Mouse (Mus musculus) adrenal gland, postnatal 25 days (tissue): ENCODE results near the gene Tmem132e. TPM values are rescaled to one million over a fixed set of nuclear protein-coding genes. Genes with fewer than 3 reads are reported as not detected.

Experiments used
- DNase-seq: peaks from one replicate; pipeline ENCODE4 v3.0.0; 2021; ENCODE audit warnings: mixed read lengths
- total RNA-seq: library from RNA; stranded (reverse); gene quantifications from 2 replicates; pipeline ENCODE4 v1.2.3, GENCODE M21; 2021

Gene Tmem132e
- total RNA-seq, 1 experiment from 2014 or later: 1.3 TPM

- DNase-seq: no peak
These were observed 45.6 kb downstream of the Tmem132e start for GRCm38 (mm10) chr11:82434091-82434831.

- DNase-seq: no peak
These were observed 46.1 kb downstream of the Tmem132e start for GRCm38 (mm10) chr11:82434832-82435182.

DNA sequence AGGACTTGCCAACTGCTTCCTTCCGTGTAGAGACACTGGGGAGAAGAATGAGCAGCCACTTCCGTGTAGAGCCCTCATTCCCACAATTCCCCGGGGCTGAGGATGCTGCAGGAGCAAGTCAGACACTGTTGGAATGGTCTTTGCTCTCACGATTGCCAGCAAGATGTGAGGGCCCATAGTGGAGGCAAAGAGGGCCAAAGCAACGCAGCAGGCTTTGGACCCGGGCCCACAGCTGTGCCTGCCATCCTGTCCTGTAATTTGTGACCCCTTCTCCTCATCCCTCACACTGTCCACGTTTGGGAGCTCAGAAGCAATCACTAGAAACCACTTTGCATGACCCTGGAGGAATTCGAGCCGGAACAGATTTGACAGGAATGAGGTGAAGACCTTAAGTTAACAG, 59.8 kb downstream of the Tmem132e start:
- DNase-seq: no peak

DNA sequence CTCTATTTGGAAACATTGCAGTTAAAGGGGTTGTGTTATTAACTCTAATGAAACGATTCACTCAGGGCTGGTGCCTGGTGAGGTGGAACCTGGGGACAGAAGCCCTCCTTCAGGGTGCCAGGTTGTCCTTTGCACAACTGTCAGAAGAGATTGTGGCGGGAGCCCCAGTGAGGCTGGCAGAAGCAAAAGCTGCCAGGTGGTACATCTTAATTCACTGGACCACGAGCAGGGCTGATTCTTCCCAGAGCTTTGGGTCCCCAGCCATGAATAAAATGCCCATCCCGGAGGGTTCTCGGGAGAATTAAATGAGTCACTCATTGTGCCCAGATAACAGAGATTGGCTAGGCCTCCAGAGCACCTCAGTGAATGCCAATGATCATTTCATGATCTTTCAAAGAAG, 63.8 kb downstream of the Tmem132e start:
- no peak for DNase-seq

- no peak for DNase-seq
These were observed 64.5 kb downstream of the Tmem132e start for GRCm38 (mm10) chr11:82453230-82453629.

GRCm38 (mm10) chr11:82461326-82461725, 72.6 kb downstream of the Tmem132e start:
- DNase-seq: no peak

GRCm38 (mm10) chr11:82465536-82465935, 76.8 kb downstream of the Tmem132e start:
- no peak for DNase-seq

- DNase-seq: no peak
These were observed 78.5 kb downstream of the Tmem132e start for GRCm38 (mm10) chr11:82467218-82467617.

DNA sequence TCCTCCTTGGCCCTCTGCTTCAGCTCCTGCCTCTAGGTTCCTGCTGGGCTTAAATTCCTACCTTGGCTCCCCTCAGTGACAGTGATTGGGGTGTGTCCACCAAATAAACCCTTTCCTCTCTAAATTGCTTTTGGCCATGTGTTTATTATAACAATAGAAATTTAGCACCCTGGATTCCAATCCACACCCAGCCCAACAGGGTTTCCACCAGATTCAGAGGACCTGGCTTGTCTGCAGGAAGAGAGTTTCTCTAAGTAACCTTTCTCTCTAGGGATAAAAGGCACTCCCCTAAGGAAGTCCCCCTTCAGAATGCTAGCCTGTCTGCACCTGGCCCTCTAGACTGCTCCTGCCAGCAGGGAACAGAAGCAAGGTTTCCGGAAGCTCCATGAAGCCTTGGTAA, 82.4 kb downstream of the Tmem132e start:
- DNase-seq: no peak

- DNase-seq: no peak
These were observed 84.5 kb downstream of the Tmem132e start for GRCm38 (mm10) chr11:82473137-82473621.

DNA sequence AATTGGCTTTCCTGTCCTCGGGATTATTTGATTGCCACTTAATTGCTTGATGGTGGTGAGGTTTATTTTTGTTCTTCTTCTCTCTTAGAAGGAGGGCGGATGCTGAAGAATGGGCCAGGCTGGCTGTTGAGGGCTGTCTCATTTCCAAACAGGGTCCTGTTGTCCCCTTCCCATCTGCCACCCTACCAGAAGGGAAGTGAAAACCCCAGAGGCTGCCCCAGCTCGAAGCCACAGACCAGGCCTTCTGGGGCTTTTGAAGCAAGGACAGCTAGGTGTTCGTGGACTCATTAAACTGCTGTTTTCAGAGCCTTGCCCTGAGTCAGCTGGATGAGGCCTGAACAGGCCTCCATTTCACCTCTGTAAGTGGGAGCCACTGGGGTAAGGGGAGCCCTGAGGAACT, 87.4 kb downstream of the Tmem132e start:
- DNase-seq: no peak

DNA sequence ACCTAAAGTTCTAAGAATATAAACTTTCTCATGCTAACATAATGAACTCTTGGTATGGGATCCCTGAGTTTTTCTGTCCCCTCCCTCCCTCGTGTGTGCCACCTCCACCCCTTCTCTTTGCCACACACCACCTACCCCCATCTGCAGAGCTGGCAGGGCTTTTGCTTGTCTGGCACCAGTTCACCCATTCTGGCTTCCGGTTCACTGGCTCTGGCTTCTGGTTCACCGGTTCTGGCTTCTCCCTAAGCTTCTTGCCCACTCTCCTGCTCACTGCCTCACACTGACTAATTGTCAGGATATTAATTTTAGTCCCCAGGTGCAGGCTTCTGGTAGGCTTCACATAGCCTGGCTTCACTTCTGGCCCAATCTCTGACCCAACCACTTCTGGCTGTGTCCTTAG, 88.7 kb downstream of the Tmem132e start:
- DNase-seq: no peak

DNA sequence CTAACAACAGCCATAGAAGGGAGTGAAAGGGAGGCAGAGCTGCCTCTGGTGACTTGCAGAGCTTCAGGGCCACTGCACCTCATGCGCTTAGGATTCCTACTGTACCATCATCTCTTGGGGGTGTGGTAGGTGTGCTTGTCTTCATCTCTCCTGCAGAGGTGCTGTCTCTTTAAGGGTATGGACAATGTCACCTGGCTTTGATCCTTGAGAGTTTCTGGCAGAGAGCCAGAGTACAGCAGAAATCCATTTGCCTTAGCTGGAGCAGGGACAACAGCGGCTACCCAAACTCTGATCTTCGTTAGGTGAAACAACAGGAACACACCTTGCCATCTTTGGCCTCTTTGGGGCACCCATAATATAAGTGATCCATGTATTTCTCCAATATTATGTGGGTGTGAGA, 92.2 kb downstream of the Tmem132e start:
- DNase-seq: no peak

GRCm38 (mm10) chr11:82487359-82488086, 98.8 kb downstream of the Tmem132e start:
- no peak for DNase-seq

GRCm38 (mm10) chr11:82490896-82491295, 102.2 kb downstream of the Tmem132e start:
- no peak for DNase-seq

Other genes with a start within 250 kb of the Tmem132e start
- not detected in 2 replicates for gene Ccl1, start 83.2 kb upstream of the Tmem132e start, total RNA-seq